Mouse (Mus musculus): ENCODE measurements at regions not wholly inside any gene's neighbourhood (a gene's known extent, or its start where the extent isn't known, plus 50 kb on each side); places are given as distances from the start of the nearest gene placed in this dataset.
A peak's percentile ranks its signal among the peaks of the same experiment; 100 is the strongest.
"Not testable (repeated sequence)": the region's sequence is repeated elsewhere in the genome, so short reads cannot be mapped to it uniquely, and the experiment has no call there.

DNA sequence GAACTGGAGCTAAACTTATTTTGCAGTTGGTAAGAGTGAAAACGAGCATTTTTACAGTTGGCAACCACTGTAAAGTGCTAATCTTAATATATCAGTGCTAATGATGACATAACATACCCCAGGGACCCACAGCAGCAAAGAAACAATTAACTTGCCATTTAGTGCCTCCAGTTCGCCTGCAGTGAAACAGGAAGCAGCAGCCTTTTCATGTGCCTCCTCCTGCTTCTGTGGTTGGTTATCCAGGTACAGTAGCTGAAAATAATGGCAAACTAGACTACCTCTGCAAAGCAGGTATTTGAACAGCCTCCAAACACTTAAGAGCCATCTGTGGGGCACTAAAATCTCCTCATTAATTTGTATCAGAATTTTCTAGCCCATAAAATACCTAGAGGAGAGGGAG is 584.8 kb upstream of the Pfkp start:
- ATAC-seq (ENCODE audit: low FRiP score, low read depth) = no peak
- WGBS = 54% methylated on average over 2 of the region's 2 CpGs
- H3K4me2 ChIP-seq (replicated peaks) = no peak overlapping the region
- H3K27me3 ChIP-seq = no peaks in the 10 kb centered on the region
- H3K4me1 ChIP-seq = no peaks in the 10 kb centered on the region
- H3K9ac ChIP-seq (replicated peaks) = no peak overlapping the region
- no peaks in the 10 kb centered on the region for H3K9me3 ChIP-seq
- no peaks in the 10 kb centered on the region for H3K36me3 ChIP-seq
- H3K27ac ChIP-seq (replicated peaks) = no peak overlapping the region
- H3K4me3 ChIP-seq = no peak overlapping the region

GRCm38 (mm10) chr13:7206626-7207211 is 558.1 kb upstream of the Pfkp start:
- Histone ChIP-seq H3K36me3 (no peaks in the 10 kb centered on the region), H3K4me1 (no peaks in the 10 kb centered on the region), H3K4me2 (replicated peaks) (no peak overlapping the region), H3K27me3 (no peaks in the 10 kb centered on the region), H3K9me3 (no peaks in the 10 kb centered on the region), H3K9ac (replicated peaks) (no peak overlapping the region), H3K4me3 (no peak overlapping the region), H3K27ac (replicated peaks) (no peak overlapping the region)
- 83% methylated on average over 5 of the region's 5 CpGs for WGBS
- ATAC-seq (ENCODE audit: low FRiP score, low read depth) = no peak

- Histone ChIP-seq H3K4me2 (replicated peaks) (no peak overlapping the region), H3K9me3 (no peaks in the 10 kb centered on the region), H3K4me1 (no peaks in the 10 kb centered on the region), H3K4me3 (no peak overlapping the region), H3K27ac (replicated peaks) (no peak overlapping the region), H3K27me3 (no peaks in the 10 kb centered on the region), H3K9ac (replicated peaks) (no peak overlapping the region), H3K36me3 (no peaks in the 10 kb centered on the region)
- WGBS = 72% methylated on average over 6 of the region's 6 CpGs
- peak; percentile 54; the same call in 1 of the 2 replicates for ATAC-seq (ENCODE audit: low FRiP score, low read depth)
These were observed 547.4 kb upstream of the Pfkp start for GRCm38 (mm10) chr13:7195990-7196389.

DNA sequence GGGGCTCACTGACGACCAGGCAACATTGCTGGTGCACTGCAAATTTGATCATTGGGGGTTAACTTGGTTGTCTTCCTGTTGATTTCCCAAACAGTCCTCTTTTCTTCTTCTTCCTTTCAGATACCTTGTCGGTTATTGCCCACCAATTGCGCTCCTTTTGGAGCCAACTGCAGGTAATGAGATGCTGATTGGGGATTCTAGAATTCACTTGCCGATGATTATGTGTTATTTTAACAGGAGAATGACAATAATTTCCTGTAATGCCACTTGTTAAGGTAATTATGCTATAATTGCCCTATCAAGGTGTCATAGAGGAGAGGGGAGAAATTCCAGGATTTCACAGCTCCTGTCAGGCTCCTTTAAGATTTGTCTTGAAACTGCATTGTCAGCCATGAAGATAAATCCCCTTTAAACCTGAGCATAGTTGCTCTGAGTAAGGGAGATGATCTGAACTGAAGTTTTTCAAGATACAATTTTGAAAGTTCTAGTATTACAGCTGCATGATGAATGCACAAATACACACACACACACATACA is 533.7 kb upstream of the Pfkp start:
- no peak overlapping the region for H3K4me3 ChIP-seq
- no peaks in the 10 kb centered on the region for H3K36me3 ChIP-seq
- no peak overlapping the region for H3K27ac ChIP-seq (replicated peaks)
- no peaks in the 10 kb centered on the region for H3K9me3 ChIP-seq
- no peaks in the 10 kb centered on the region for H3K27me3 ChIP-seq
- WGBS = 79% methylated on average over 4 of the region's 4 CpGs
- no peak for ATAC-seq (ENCODE audit: low FRiP score, low read depth)
- no peak overlapping the region for H3K9ac ChIP-seq (replicated peaks)
- no peak overlapping the region for H3K4me2 ChIP-seq (replicated peaks)
- no peaks in the 10 kb centered on the region for H3K4me1 ChIP-seq

DNA sequence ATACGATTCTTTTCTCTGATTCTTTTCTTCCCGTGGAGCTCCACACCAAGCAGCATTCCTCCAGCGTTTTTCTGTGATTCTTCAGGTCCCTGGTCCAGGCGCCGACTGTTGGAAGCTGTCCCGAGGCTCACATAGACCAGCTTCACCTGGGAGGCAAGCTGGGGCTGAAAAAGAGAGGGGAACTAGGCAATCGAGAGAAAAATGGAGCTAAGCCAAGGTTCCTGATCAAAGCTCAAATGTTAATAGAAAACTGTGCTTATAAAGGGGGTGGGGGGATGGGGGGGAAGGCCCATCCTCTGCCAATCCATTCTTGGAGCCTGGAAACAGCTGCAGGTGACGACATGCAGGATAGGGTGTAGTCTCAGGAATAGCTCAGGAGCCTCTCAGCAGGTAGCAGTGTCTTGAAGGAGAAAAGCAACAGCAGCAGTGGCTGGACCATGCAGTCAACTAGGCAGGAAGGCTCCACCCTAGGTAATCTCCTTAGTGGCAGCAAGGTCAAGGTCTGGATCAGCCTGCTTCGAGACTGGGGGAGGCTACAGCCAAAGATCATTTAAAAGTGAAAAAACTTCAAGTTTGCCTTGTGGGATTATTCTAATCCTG is 527.1 kb upstream of the Pfkp start:
- ATAC-seq (ENCODE audit: low FRiP score, low read depth) = no peak
- no peaks in the 10 kb centered on the region for H3K27me3 ChIP-seq
- H3K4me1 ChIP-seq = no peaks in the 10 kb centered on the region
- H3K9ac ChIP-seq (replicated peaks) = no peak overlapping the region
- H3K36me3 ChIP-seq = no peaks in the 10 kb centered on the region
- WGBS = 73% methylated on average over 9 of the region's 9 CpGs
- H3K4me3 ChIP-seq = no peak overlapping the region
- no peak overlapping the region for H3K27ac ChIP-seq (replicated peaks)
- peaks cover 9% of the 10 kb centered on the region for H3K9me3 ChIP-seq
- no peak overlapping the region for H3K4me2 ChIP-seq (replicated peaks)

GRCm38 (mm10) chr13:7170035-7170434 is 521.5 kb upstream of the Pfkp start:
- not testable (repeated sequence) for ATAC-seq (ENCODE audit: low FRiP score, low read depth); H3K4me3 ChIP-seq; H3K4me1 ChIP-seq; H3K27me3 ChIP-seq; H3K9me3 ChIP-seq; H3K4me2 ChIP-seq (replicated peaks); H3K27ac ChIP-seq (replicated peaks); H3K9ac ChIP-seq (replicated peaks); H3K36me3 ChIP-seq
- WGBS = 69% methylated on average over 3 of the region's 3 CpGs

DNA sequence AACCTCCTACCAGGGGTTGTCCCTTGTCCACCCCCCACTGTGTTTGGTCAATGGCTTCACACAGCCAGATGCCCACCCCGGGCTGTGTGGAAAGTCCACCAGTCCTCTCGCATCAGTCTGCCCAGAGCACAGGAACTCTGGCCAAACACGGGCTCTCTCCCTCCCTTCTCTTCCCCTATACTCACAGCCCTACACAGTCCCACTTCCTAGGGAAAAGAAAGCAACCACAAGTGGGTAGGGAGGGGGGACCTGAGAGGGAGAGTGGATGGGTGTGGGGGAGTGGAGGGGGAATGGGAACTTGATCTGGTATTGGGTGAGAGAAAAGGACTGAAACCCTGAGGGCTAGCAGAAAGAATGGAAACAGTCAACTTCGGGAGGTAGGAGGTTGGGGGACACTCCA is 497.8 kb upstream of the Pfkp start:
- no peaks in the 10 kb centered on the region for H3K36me3 ChIP-seq

GRCm38 (mm10) chr13:7110572-7110971 is 462.0 kb upstream of the Pfkp start:
- ATAC-seq (ENCODE audit: low FRiP score, low read depth) = no peak
- H3K4me2 ChIP-seq (replicated peaks) = no peak overlapping the region
- 81% methylated on average over 4 of the region's 4 CpGs for WGBS

More for the DNA sequence above, 497.8 kb upstream of the Pfkp start:
- H3K4me2 ChIP-seq (replicated peaks) = no peak overlapping the region
- no peak overlapping the region for H3K4me3 ChIP-seq
- no peak overlapping the region for H3K9ac ChIP-seq (replicated peaks)
- H3K4me1 ChIP-seq = no peaks in the 10 kb centered on the region
- no peak overlapping the region for H3K27ac ChIP-seq (replicated peaks)
- H3K9me3 ChIP-seq = no peaks in the 10 kb centered on the region
- no peaks in the 10 kb centered on the region for H3K27me3 ChIP-seq
- ATAC-seq (ENCODE audit: low FRiP score, low read depth) = 0 out of 2 replicates have a peak, but pooled peaks have one; percentile 16
- 75% methylated on average over 4 of the region's 4 CpGs for WGBS

GRCm38 (mm10) chr13:7103289-7103688 is 454.7 kb upstream of the Pfkp start:
- H3K4me1 ChIP-seq = no peaks in the 10 kb centered on the region
- H3K27ac ChIP-seq (replicated peaks) = no peak overlapping the region
- no peaks in the 10 kb centered on the region for H3K27me3 ChIP-seq
- H3K9me3 ChIP-seq = no peaks in the 10 kb centered on the region
- WGBS = 94% methylated on average over 4 of the region's 4 CpGs
- H3K4me2 ChIP-seq (replicated peaks) = no peak overlapping the region
- no peaks in the 10 kb centered on the region for H3K36me3 ChIP-seq
- no peak overlapping the region for H3K4me3 ChIP-seq
- no peak overlapping the region for H3K9ac ChIP-seq (replicated peaks)
- ATAC-seq (ENCODE audit: low FRiP score, low read depth) = no peak

More at GRCm38 (mm10) chr13:7110572-7110971, 462.0 kb upstream of the Pfkp start:
- H3K4me3 ChIP-seq = no peak overlapping the region
- H3K9me3 ChIP-seq = no peaks in the 10 kb centered on the region
- H3K36me3 ChIP-seq = no peaks in the 10 kb centered on the region
- H3K27me3 ChIP-seq = no peaks in the 10 kb centered on the region
- H3K4me1 ChIP-seq = no peaks in the 10 kb centered on the region
- no peak overlapping the region for H3K9ac ChIP-seq (replicated peaks)
- H3K27ac ChIP-seq (replicated peaks) = no peak overlapping the region

GRCm38 (mm10) chr13:7093072-7093649 is 444.6 kb upstream of the Pfkp start:
- Histone ChIP-seq H3K4me1 (no peaks in the 10 kb centered on the region), H3K36me3 (no peaks in the 10 kb centered on the region), H3K27me3 (no peaks in the 10 kb centered on the region), H3K4me3 (no peak overlapping the region), H3K27ac (replicated peaks) (0 out of 2 replicates have a peak overlapping the region, but pooled peaks have one; percentile 10), H3K9me3 (no peaks in the 10 kb centered on the region), H3K9ac (replicated peaks) (no peak overlapping the region), H3K4me2 (replicated peaks) (no peak overlapping the region)
- peak; percentile 58; the same call in 1 of the 2 replicates for ATAC-seq (ENCODE audit: low FRiP score, low read depth)
- 74% methylated on average over 11 of the region's 11 CpGs for WGBS

DNA sequence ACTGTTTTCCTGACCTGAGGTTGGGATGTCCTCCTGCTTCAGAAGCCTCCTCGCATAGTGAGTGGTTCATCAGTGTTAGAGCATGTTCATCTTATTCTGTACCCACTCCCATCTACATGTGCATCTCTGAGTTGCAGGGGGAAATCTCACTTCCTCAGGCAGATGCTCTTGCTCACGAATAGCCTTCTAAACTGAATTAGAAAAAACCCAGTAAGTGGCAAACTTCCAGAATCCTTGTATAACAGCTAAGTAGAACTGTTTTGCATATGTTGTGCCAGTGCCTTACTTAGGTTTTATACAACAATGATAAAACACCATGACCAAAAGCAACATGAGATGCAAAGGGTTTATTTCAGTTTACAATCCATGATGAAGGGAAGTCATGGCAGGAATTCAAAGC is 442.3 kb upstream of the Pfkp start:
- no peak overlapping the region for H3K4me2 ChIP-seq (replicated peaks)
- H3K4me1 ChIP-seq = no peaks in the 10 kb centered on the region
- WGBS = 88% methylated on average over 2 of the region's 2 CpGs
- H3K27ac ChIP-seq (replicated peaks) = no peak overlapping the region
- H3K36me3 ChIP-seq = no peaks in the 10 kb centered on the region
- H3K4me3 ChIP-seq = no peak overlapping the region
- no peak overlapping the region for H3K9ac ChIP-seq (replicated peaks)
- no peaks in the 10 kb centered on the region for H3K9me3 ChIP-seq
- no peaks in the 10 kb centered on the region for H3K27me3 ChIP-seq
- ATAC-seq (ENCODE audit: low FRiP score, low read depth) = no peak

- Histone ChIP-seq H3K36me3 (no peaks in the 10 kb centered on the region), H3K9me3 (no peaks in the 10 kb centered on the region), H3K27ac (replicated peaks) (no peak overlapping the region), H3K4me1 (no peaks in the 10 kb centered on the region), H3K4me3 (no peak overlapping the region), H3K4me2 (replicated peaks) (no peak overlapping the region), H3K27me3 (no peaks in the 10 kb centered on the region), H3K9ac (replicated peaks) (no peak overlapping the region)
- ATAC-seq (ENCODE audit: low FRiP score, low read depth) = no peak
- WGBS = 73% methylated on average over 3 of the region's 3 CpGs
These were observed 417.6 kb upstream of the Pfkp start for GRCm38 (mm10) chr13:7066211-7066610.
